Mouse (Mus musculus): Measurements from ENCODE around the gene Pdlim4.

DNA sequence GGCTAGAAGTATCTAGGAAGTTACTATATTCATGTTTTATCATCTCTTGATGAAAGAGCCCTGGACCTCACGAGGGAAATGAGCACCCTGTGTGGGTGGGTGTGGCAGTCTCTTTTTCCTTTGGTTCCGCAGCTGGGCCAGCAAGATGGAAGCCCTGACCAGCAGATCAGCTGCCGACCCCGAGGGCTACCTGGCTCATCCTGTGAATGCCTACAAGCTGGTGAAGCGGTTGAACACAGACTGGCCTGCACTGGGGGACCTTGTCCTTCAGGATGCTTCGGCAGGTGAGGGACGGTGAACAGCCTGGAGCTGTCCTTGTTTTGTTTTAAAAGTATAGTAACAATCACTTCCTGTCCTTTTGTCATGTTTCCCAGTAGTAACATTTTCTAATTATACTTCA lies 42.5 kb upstream of the Pdlim4 start:
- TF ChIP-seq POLR2A (IDR thresholded peaks at IDR 0.05; ENCODE audit: extremely low read depth, insufficient read depth, low read length), result no peak
- TF ChIP-seq CTCF (IDR thresholded peaks at IDR 0.05; ENCODE audit: extremely low read depth, insufficient read depth, low read length), result no peak

All from cortical plate, adult 2 months (tissue).